Mouse (Mus musculus): ENCODE measurements around the gene Cd81. TPM values are rescaled to one million over a fixed set of nuclear protein-coding genes. Genes with fewer than 3 reads are reported as not detected.

Gene Cd81
- total and polyA plus RNA-seq, 2 experiments, result 420 to 625 TPM

- no peak overlapping the region for H3K4me3 ChIP-seq (ENCODE audit: insufficient read depth, low read depth, low read length)
- H3K27ac ChIP-seq (replicated peaks; ENCODE audit: insufficient read depth, low read depth, low read length), result no peak overlapping the region
- 52% methylated on average over 1 of the region's 1 CpGs for WGBS
- H3K27me3 ChIP-seq (ENCODE audit: control insufficient read depth, insufficient read depth, low read length), result no peaks in the 10 kb centered on the region
- peaks cover 21% of the 10 kb centered on the region for H3K4me1 ChIP-seq (ENCODE audit: control insufficient read depth, insufficient read depth, low read length)
- no peak for TF ChIP-seq POLR2A (IDR thresholded peaks at IDR 0.05; ENCODE audit: extremely low read depth, insufficient read depth, low read length)
- peak; percentile 47; the same call in 1 of the 2 replicates for TF ChIP-seq CTCF (IDR thresholded peaks at IDR 0.05; ENCODE audit: low read depth, low read length)
- no peak overlapping the region for H3K9ac ChIP-seq (ENCODE audit: low read depth, low read length)
- H3K36me3 ChIP-seq (ENCODE audit: control insufficient read depth, insufficient read depth, low read length), result no peaks in the 10 kb centered on the region
- H3K79me2 ChIP-seq (ENCODE audit: control insufficient read depth, insufficient read depth, low read length), result no peaks in the 10 kb centered on the region
- peak; percentile 50 for DNase-seq (ENCODE audit: extremely low read depth, low read depth, low spot score)
These were observed 20.5 kb downstream of the Cd81 start for GRCm38 (mm10) chr7:143073086-143073485.

- no peak overlapping the region for H3K4me3 ChIP-seq (ENCODE audit: insufficient read depth, low read depth, low read length)
- 47% methylated on average over 5 of the region's 5 CpGs for WGBS
- no peaks in the 10 kb centered on the region for H3K36me3 ChIP-seq (ENCODE audit: control insufficient read depth, insufficient read depth, low read length)
- no peaks in the 10 kb centered on the region for H3K27me3 ChIP-seq (ENCODE audit: control insufficient read depth, insufficient read depth, low read length)
- DNase-seq (ENCODE audit: extremely low read depth, low read depth, low spot score), result peak; percentile 67
- H3K9ac ChIP-seq (ENCODE audit: low read depth, low read length), result no peak overlapping the region
- H3K4me1 ChIP-seq (ENCODE audit: control insufficient read depth, insufficient read depth, low read length), result peaks cover 20% of the 10 kb centered on the region
- H3K79me2 ChIP-seq (ENCODE audit: control insufficient read depth, insufficient read depth, low read length), result no peaks in the 10 kb centered on the region
- TF ChIP-seq POLR2A (IDR thresholded peaks at IDR 0.05; ENCODE audit: extremely low read depth, insufficient read depth, low read length), result no peak
- no peak for TF ChIP-seq CTCF (IDR thresholded peaks at IDR 0.05; ENCODE audit: low read depth, low read length)
- no peak overlapping the region for H3K27ac ChIP-seq (replicated peaks; ENCODE audit: insufficient read depth, low read depth, low read length)
These were observed 22.9 kb downstream of the Cd81 start for GRCm38 (mm10) chr7:143075394-143075793.

DNA sequence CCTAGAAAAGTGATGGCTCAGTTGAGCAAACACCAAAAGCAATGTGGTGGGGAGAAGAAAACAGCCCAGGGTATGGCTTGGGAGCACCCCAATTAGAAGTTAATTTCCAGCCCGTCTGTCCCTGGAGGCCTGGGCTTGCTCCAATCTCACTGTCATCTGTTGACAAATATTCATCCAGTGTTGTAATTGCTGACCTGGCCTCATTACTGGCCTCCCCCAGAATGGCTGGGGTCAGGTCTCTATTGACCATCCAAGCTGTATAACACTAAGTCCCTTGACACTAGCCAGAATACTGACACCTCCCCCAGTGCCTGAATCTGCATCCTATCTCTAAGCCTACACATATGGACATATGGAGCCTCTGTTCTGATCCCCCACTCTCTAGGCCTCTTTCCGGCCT lies 24.8 kb downstream of the Cd81 start:
- peak; percentile 77 for DNase-seq (ENCODE audit: extremely low read depth, low read depth, low spot score)
- 53% methylated on average over 2 of the region's 2 CpGs for WGBS
- Histone ChIP-seq H3K27ac (replicated peaks; ENCODE audit: insufficient read depth, low read depth, low read length) (no peak overlapping the region), H3K4me1 (ENCODE audit: control insufficient read depth, insufficient read depth, low read length) (peaks cover 19% of the 10 kb centered on the region), H3K4me3 (ENCODE audit: insufficient read depth, low read depth, low read length) (no peak overlapping the region), H3K9ac (ENCODE audit: low read depth, low read length) (no peak overlapping the region), H3K27me3 (ENCODE audit: control insufficient read depth, insufficient read depth, low read length) (no peaks in the 10 kb centered on the region), H3K36me3 (ENCODE audit: control insufficient read depth, insufficient read depth, low read length) (no peaks in the 10 kb centered on the region), H3K79me2 (ENCODE audit: control insufficient read depth, insufficient read depth, low read length) (no peaks in the 10 kb centered on the region)
- TF ChIP-seq POLR2A (IDR thresholded peaks at IDR 0.05; ENCODE audit: extremely low read depth, insufficient read depth, low read length), result no peak
- no peak for TF ChIP-seq CTCF (IDR thresholded peaks at IDR 0.05; ENCODE audit: low read depth, low read length)

DNA sequence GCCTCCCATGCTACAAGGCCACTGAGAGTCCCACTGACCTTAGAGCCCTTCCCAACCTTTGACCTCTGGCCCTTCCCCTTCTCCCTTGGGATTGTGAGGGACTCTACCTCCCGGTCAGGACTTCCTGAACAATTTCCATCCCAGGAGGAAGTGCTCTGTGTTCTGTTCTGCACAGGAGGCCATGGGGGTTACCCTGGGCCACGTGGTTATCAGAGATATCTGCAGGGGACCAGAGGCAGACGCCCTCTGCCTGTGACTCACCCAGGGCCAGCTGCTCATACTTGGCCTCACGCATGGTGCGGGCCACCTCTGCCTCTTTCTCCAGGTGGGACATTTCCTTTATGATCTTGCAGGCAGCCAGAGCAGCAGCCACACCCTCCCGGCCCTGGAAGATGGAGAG lies 29.5 kb downstream of the Cd81 start:
- Histone ChIP-seq H3K27ac (replicated peaks; ENCODE audit: insufficient read depth, low read depth, low read length) (no peak overlapping the region), H3K79me2 (ENCODE audit: control insufficient read depth, insufficient read depth, low read length) (no peaks in the 10 kb centered on the region), H3K36me3 (ENCODE audit: control insufficient read depth, insufficient read depth, low read length) (no peaks in the 10 kb centered on the region), H3K27me3 (ENCODE audit: control insufficient read depth, insufficient read depth, low read length) (no peaks in the 10 kb centered on the region), H3K4me1 (ENCODE audit: control insufficient read depth, insufficient read depth, low read length) (peaks cover 19% of the 10 kb centered on the region), H3K9ac (ENCODE audit: low read depth, low read length) (no peak overlapping the region), H3K4me3 (ENCODE audit: insufficient read depth, low read depth, low read length) (no peak overlapping the region)
- WGBS, result 69% methylated on average over 6 of the region's 6 CpGs
- DNase-seq (ENCODE audit: extremely low read depth, low read depth, low spot score), result no peak
- TF ChIP-seq CTCF (IDR thresholded peaks at IDR 0.05; ENCODE audit: low read depth, low read length) (no peak), POLR2A (IDR thresholded peaks at IDR 0.05; ENCODE audit: extremely low read depth, insufficient read depth, low read length) (no peak)

GRCm38 (mm10) chr7:143083708-143084107 lies 31.2 kb downstream of the Cd81 start:
- TF ChIP-seq POLR2A (IDR thresholded peaks at IDR 0.05; ENCODE audit: extremely low read depth, insufficient read depth, low read length) (no peak), CTCF (IDR thresholded peaks at IDR 0.05; ENCODE audit: low read depth, low read length) (no peak)
- 80% methylated on average over 2 of the region's 2 CpGs for WGBS

GRCm38 (mm10) chr7:143086366-143086765 lies 33.8 kb downstream of the Cd81 start:
- DNase-seq (ENCODE audit: extremely low read depth, low read depth, low spot score), result peak; percentile 36

More at GRCm38 (mm10) chr7:143083708-143084107, 31.2 kb downstream of the Cd81 start:
- H3K27me3 ChIP-seq (ENCODE audit: control insufficient read depth, insufficient read depth, low read length), result no peaks in the 10 kb centered on the region
- DNase-seq (ENCODE audit: extremely low read depth, low read depth, low spot score), result no peak
- no peak overlapping the region for H3K27ac ChIP-seq (replicated peaks; ENCODE audit: insufficient read depth, low read depth, low read length)
- no peak overlapping the region for H3K9ac ChIP-seq (ENCODE audit: low read depth, low read length)
- no peaks in the 10 kb centered on the region for H3K36me3 ChIP-seq (ENCODE audit: control insufficient read depth, insufficient read depth, low read length)
- no peak overlapping the region for H3K4me3 ChIP-seq (ENCODE audit: insufficient read depth, low read depth, low read length)
- H3K4me1 ChIP-seq (ENCODE audit: control insufficient read depth, insufficient read depth, low read length), result peaks cover 11% of the 10 kb centered on the region; the same call in 1 of the 2 replicates
- no peaks in the 10 kb centered on the region for H3K79me2 ChIP-seq (ENCODE audit: control insufficient read depth, insufficient read depth, low read length)

More at GRCm38 (mm10) chr7:143086366-143086765, 33.8 kb downstream of the Cd81 start:
- Histone ChIP-seq H3K4me1 (ENCODE audit: control insufficient read depth, insufficient read depth, low read length) (no peaks in the 10 kb centered on the region), H3K9ac (ENCODE audit: low read depth, low read length) (no peak overlapping the region), H3K4me3 (ENCODE audit: insufficient read depth, low read depth, low read length) (no peak overlapping the region), H3K27ac (replicated peaks; ENCODE audit: insufficient read depth, low read depth, low read length) (no peak overlapping the region), H3K79me2 (ENCODE audit: control insufficient read depth, insufficient read depth, low read length) (no peaks in the 10 kb centered on the region), H3K27me3 (ENCODE audit: control insufficient read depth, insufficient read depth, low read length) (no peaks in the 10 kb centered on the region), H3K36me3 (ENCODE audit: control insufficient read depth, insufficient read depth, low read length) (no peaks in the 10 kb centered on the region)
- 59% methylated on average over 2 of the region's 2 CpGs for whole genome bisulfite sequencing
- TF ChIP-seq CTCF (IDR thresholded peaks at IDR 0.05; ENCODE audit: low read depth, low read length) (peak; percentile 75), POLR2A (IDR thresholded peaks at IDR 0.05; ENCODE audit: extremely low read depth, insufficient read depth, low read length) (no peak)

Measured in liver, adult 2 months (tissue).